ENCODE assay signal across 8 mouse cellular contexts in the genomic region with DNA sequence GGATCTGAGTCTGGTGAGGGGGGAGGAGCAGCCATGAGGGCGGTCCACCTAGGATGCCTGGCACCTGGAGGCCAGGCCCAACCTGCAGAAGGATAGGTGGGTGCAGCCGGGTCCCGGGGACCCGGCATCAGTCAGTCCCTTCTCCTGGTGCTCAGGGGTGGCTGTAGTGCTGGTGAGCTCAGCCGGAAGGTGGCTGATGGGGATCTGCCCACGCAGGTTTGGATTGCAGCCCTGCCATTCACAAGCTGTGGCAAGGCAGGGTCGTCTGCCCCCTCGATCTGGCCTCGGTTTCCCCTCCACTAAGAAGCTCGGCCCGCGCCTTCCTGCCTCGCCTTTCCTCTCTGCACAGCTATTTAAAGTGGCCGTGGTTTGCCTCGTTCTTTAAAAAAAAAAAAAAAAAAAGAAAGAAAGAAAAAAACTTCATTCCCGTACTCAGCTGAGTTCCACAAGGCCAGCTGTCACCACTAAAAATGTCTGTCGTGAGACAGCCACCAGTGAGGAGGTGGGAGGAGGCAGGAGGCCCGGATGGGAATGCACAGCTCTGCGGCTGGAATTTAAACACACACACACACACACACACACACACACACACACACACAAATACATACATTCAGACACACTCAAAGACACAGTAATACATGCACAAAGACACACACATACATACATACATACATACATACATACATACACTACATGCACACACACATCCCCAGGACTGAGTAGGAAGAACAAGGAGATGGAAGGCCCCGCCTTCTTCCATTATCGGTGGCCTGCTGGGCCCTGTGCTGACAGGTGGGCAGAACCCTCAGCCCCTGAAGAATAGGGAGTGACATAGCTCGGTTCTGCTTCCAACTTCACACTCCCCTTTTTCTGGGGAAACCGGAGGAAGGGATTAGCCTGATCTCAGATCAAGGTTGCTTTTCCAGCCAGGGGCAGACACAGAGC. TPM values are rescaled to one million over a fixed set of nuclear protein-coding genes. Genes with fewer than 3 reads are reported as not detected.
DNase-seq lines count a peak whose midpoint lies in the region; ATAC-seq lines count a peak whose summit lies in the region.

No protein-coding gene starts in this region.

- no peak overlapping the region for H3K4me2 ChIP-seq in forebrain, embryonic 13.5 days
- H3K4me2 ChIP-seq in lung, embryonic 15.5 days: no peak overlapping the region

- no peak overlapping the region for H3K9ac ChIP-seq in forebrain, embryonic 13.5 days
- peak overlapping the region; percentile 10; the same call in 1 of the 2 replicates for H3K9ac ChIP-seq in lung, embryonic 15.5 days

- no peaks in the 10 kb centered on the region for H3K27me3 ChIP-seq in forebrain, embryonic 10.5 days (ENCODE audit: poor library complexity, severe bottlenecking)
- no peaks in the 10 kb centered on the region for H3K27me3 ChIP-seq in forebrain, embryonic 13.5 days
- no peaks in the 10 kb centered on the region for H3K27me3 ChIP-seq in lung, embryonic 15.5 days

- peak overlapping the region; percentile 48; the same call in 1 of the 2 replicates for H3K27ac ChIP-seq in forebrain, embryonic 10.5 days
- H3K27ac ChIP-seq in forebrain, embryonic 13.5 days: no peak overlapping the region; the same call in 1 of the 2 replicates
- no peak overlapping the region for H3K27ac ChIP-seq in lung, embryonic 15.5 days

- intact Hi-C loops in gastrocnemius, postnatal 14 days (cut with DNase I; ENCODE audit: low total_unique reads): no loop called here

- no peak overlapping the region for H3K4me3 ChIP-seq in forebrain, embryonic 10.5 days
- no peak overlapping the region for H3K4me3 ChIP-seq in forebrain, embryonic 13.5 days
- H3K4me3 ChIP-seq in lung, embryonic 15.5 days: no peak overlapping the region

- H3K4me1 ChIP-seq in forebrain, embryonic 10.5 days: peaks cover 21% of the 10 kb centered on the region
- peaks cover 10% of the 10 kb centered on the region; the same call in 1 of the 2 replicates for H3K4me1 ChIP-seq in forebrain, embryonic 13.5 days
- H3K4me1 ChIP-seq in lung, embryonic 15.5 days: peaks cover 10% of the 10 kb centered on the region

- H3K36me3 ChIP-seq in forebrain, embryonic 10.5 days (replicated peaks): no peaks in the 10 kb centered on the region
- H3K36me3 ChIP-seq in forebrain, embryonic 13.5 days (ENCODE audit: poor library complexity, severe bottlenecking): no peaks in the 10 kb centered on the region
- no peaks in the 10 kb centered on the region for H3K36me3 ChIP-seq in lung, embryonic 15.5 days

- no peak for DNase-seq in forebrain, embryonic 10.5 days (ENCODE audit: extremely low spot score, low spot score)
- DNase-seq in lung, postnatal 25 days (ENCODE audit: low spot score): no peak
- peak; percentile 64 to 82 for DNase-seq in layer of hippocampus, adult 18-20 months (ENCODE audit: low spot score in 2 of 2)
- peak; percentile 85 to 93 for DNase-seq in right cerebral cortex, postnatal 10 days (ENCODE audit: low spot score in 2 of 2)
- no peak for DNase-seq in gastrocnemius, postnatal 14 days

- no peak for ATAC-seq in forebrain, embryonic 13.5 days
- ATAC-seq in lung, embryonic 15.5 days (ENCODE audit: borderline replicate concordance, extremely low read depth, low FRiP score, low TSS enrichment): peak; percentile 45; the same call in 1 of the 2 replicates
- no peak for ATAC-seq in inflammation-experienced regulatory T-cells, adult 6 months

- 51% methylated on average over 21 of the region's 23 CpGs for WGBS in forebrain, embryonic 10.5 days
- WGBS in forebrain, embryonic 13.5 days: 42% methylated on average over 23 of the region's 23 CpGs
- WGBS in lung, embryonic 15.5 days: 33% methylated on average over 21 of the region's 23 CpGs

- H3K9me3 ChIP-seq in forebrain, embryonic 10.5 days: no peaks in the 10 kb centered on the region
- no peaks in the 10 kb centered on the region for H3K9me3 ChIP-seq in forebrain, embryonic 13.5 days (replicated peaks)
- H3K9me3 ChIP-seq in lung, embryonic 15.5 days: no peaks in the 10 kb centered on the region

RNA-seq across cellular contexts. Expression of gene Ier5l, which starts 29.9 kb away (rescaled TPM):
- 1.6 and 2.0 TPM in 2 replicates for polyA plus RNA-seq in forebrain, embryonic 10.5 days (2016; fragmentation: Nextera tagmentation; extraction: Ambion mirVana)
- 1.7 and 2.6 TPM in 2 replicates for polyA plus RNA-seq in forebrain, embryonic 13.5 days (2015; fragmentation: Nextera tagmentation; extraction: Ambion mirVana)
- 2.0 and 2.8 TPM in 2 replicates for polyA plus RNA-seq in lung, embryonic 15.5 days (2015; fragmentation: Nextera tagmentation; extraction: Ambion mirVana)
- total RNA-seq in layer of hippocampus, adult 18-20 months (2021): 10 to 100 TPM; 15.2 to 18.0 TPM
- 1 to 10 TPM; 3.5 to 4.2 TPM for total RNA-seq in gastrocnemius, postnatal 14 days (2021)
- polyA plus RNA-seq in inflammation-experienced regulatory T-cells, adult 6 months (2017; shearing (Covaris generic)): not detected

Comparison
In these comparisons a context has a peak if more than half of its experiments do, and no peak if none do; other contexts are left out.
1. DNase-seq: peak in layer of hippocampus, adult 18-20 months (2 of 2) and right cerebral cortex, postnatal 10 days (2 of 2); none in forebrain, embryonic 10.5 days (single experiment), lung, postnatal 25 days (single experiment) and gastrocnemius, postnatal 14 days (single experiment).